Mouse (Mus musculus) heart, postnatal 0 days (tissue): ENCODE measurements at regions not wholly inside any gene's neighbourhood (a gene's known extent, or its start where the extent isn't known, plus 50 kb on each side); places are given as distances from the start of the nearest gene placed in this dataset.

Experiments
- ATAC-seq: fragments of 200-750 bp; cut with Nextera tagmentation; 2 replicates; pipeline ENCODE4 v1.8.0; 2017; ENCODE audit warnings: low read depth, moderate number of reproducible peaks, moderate library complexity; ENCODE audit not compliant: insufficient read depth
- DNase-seq: peaks from one replicate; pipeline ENCODE4 v3.0.0-alpha.2; 2016; ENCODE audit warnings: low spot score
- H3K27ac ChIP-seq: fragments of 300-500 bp; sonication (generic); 2 replicates; pipeline ENCODE4 v1.5.1; 2014; ENCODE audit warnings: low read depth, mild to moderate bottlenecking
- H3K27me3 ChIP-seq: fragments of 300-500 bp; sonication (generic); 2 replicates; pipeline ENCODE4 v1.6.1; 2014; ENCODE audit warnings: low read length, mixed read lengths; ENCODE audit not compliant: control insufficient read depth, insufficient read depth
- H3K36me3 ChIP-seq: fragments of 300-500 bp; sonication (generic); replicated peaks from 2 replicates; pipeline ENCODE4 v1.6.1; 2014; ENCODE audit warnings: low read length, mixed read lengths; ENCODE audit not compliant: control insufficient read depth, insufficient read depth
- H3K4me1 ChIP-seq: fragments of 300-500 bp; sonication (generic); 2 replicates; pipeline ENCODE4 v1.6.1; 2014; ENCODE audit warnings: antibody characterized with exemption; ENCODE audit not compliant: control insufficient read depth, insufficient read depth
- H3K4me2 ChIP-seq: fragments of 300-500 bp; sonication (generic); 2 replicates; pipeline ENCODE4 v1.6.1; 2014; ENCODE audit warnings: low read depth, mild to moderate bottlenecking, low read length, moderate library complexity
- H3K4me3 ChIP-seq: fragments of 300-500 bp; sonication (generic); 2 replicates; pipeline ENCODE4 v1.5.1; 2014; ENCODE audit warnings: low read depth, low read length
- H3K9ac ChIP-seq: fragments of 300-500 bp; sonication (generic); replicated peaks from 2 replicates; pipeline ENCODE4 v1.6.1; 2014; ENCODE audit warnings: low read depth, low read length, mixed read lengths
- H3K9me3 ChIP-seq: fragments of 300-500 bp; sonication (generic); replicated peaks from 2 replicates; pipeline ENCODE4 v1.6.1; 2016; ENCODE audit warnings: low read length; ENCODE audit not compliant: control insufficient read depth
- CTCF ChIP-seq: IDR thresholded peaks from 2 replicates; pipeline ENCODE4 v1.5.1; 2016; ENCODE audit warnings: antibody characterized with exemption, control low read depth, low read depth
- EP300 ChIP-seq: IDR thresholded peaks from 2 replicates; pipeline ENCODE4 v1.6.1; 2016; ENCODE audit warnings: antibody characterized with exemption, low read depth
- WGBS: fragments of 180-500 bp; shearing (Covaris S2); extraction: QIAGEN DNeasy Blood & Tissue Kit; methylation state at CpG from one replicate; pipeline ENCODE4 v1.1.7; 2014; 5-methylcytosine and 5-hydroxymethylcytosine counted together

- H3K36me3 ChIP-seq: no peaks in the 10 kb centered on the region
- H3K9ac ChIP-seq: no peak overlapping the region
- H3K4me1 ChIP-seq: no peaks in the 10 kb centered on the region
- no peak for TF ChIP-seq CTCF
- TF ChIP-seq EP300: no peak
- ATAC-seq (no peak), DNase-seq (no peak)
- WGBS: 46% methylated on average over 4 of the region's 4 CpGs
- H3K27me3 ChIP-seq: no peaks in the 10 kb centered on the region
- no peak overlapping the region for H3K4me3 ChIP-seq
- no peak overlapping the region for H3K27ac ChIP-seq
- no peak overlapping the region for H3K4me2 ChIP-seq
- no peaks in the 10 kb centered on the region for H3K9me3 ChIP-seq
These were observed 563.3 kb downstream of the Trim52 start for GRCm38 (mm10) chr14:106669281-106669680.

DNA sequence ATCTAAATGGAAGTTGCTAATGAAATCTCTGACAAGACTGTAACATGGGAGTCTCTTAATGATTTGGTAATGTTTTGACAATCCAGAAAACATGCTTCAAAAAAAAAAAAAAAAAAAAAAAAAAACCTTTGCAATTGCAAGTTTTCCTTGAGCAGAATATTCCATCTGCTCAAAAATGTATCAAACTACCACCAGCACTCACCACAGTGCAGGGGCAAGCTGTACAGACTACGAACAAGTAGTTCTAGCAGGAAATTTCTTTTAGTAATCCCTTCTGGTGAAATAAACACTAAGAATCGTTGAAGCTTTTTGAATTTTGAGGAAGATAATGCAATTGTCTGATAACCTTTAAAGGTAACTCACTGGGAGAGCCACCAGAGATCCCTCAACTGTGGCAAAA lies 572.0 kb downstream of the Trim52 start:
- H3K27me3 ChIP-seq: no peaks in the 10 kb centered on the region
- no peak for DNase-seq
- 66% methylated on average over 2 of the region's 2 CpGs for WGBS
- no peak overlapping the region for H3K4me2 ChIP-seq
- no peaks in the 10 kb centered on the region for H3K9me3 ChIP-seq
- H3K27ac ChIP-seq: no peak overlapping the region
- H3K4me1 ChIP-seq: no peaks in the 10 kb centered on the region
- no peak overlapping the region for H3K9ac ChIP-seq
- no peak for ATAC-seq
- no peak for TF ChIP-seq EP300
- no peak for TF ChIP-seq CTCF
- H3K36me3 ChIP-seq: no peaks in the 10 kb centered on the region
- no peak overlapping the region for H3K4me3 ChIP-seq

- Histone ChIP-seq H3K4me1 (no peaks in the 10 kb centered on the region), H3K36me3 (no peaks in the 10 kb centered on the region), H3K27ac (no peak overlapping the region), H3K27me3 (no peaks in the 10 kb centered on the region), H3K4me3 (no peak overlapping the region), H3K9me3 (no peaks in the 10 kb centered on the region), H3K4me2 (no peak overlapping the region), H3K9ac (no peak overlapping the region)
- DNase-seq: no peak
- no peak for TF ChIP-seq CTCF
- TF ChIP-seq EP300: no peak
- no peak for ATAC-seq
- WGBS: 55% methylated on average over 4 of the region's 4 CpGs
These were observed 575.2 kb downstream of the Trim52 start for GRCm38 (mm10) chr14:106681193-106681592.

DNA sequence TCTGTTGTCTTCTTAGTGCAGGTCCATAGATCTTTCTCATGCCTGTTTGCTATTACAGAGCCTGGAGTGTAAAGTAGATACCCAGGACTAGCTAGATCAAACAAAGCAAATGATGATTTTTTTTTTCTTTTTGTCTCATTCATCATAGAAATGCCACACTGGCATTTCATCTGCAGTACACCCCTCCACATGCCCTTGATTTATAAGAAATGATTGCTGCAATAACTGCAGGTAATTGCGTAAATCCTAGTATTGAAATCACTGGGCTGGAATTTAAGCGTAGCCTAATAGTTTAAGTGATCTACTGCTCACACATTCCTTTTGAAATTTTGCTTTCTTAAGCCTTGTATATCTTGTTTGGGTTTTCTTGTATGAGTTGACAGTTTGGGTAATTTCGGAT lies 581.4 kb downstream of the Trim52 start:
- Histone ChIP-seq H3K36me3 (no peaks in the 10 kb centered on the region), H3K9me3 (no peaks in the 10 kb centered on the region)
- 65% methylated on average over 3 of the region's 3 CpGs for WGBS

DNA sequence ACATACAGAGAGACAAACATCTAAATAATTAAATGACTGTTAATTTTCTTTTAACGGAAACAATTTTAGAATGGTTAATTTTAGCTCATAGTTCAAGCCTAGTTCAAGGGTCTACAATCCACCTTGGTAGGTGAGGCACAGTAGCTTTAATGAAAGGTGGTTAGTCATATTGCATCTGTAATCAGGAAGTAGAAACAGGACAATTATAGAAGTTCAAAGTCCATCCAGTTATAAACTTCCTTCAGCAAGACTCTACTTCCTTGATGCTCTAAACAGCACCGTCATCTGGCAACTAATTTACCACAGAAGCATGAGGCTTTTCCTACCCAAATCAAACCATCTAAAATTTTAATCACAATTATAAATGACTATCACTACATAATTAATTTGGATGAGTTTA lies 608.0 kb downstream of the Trim52 start:
- DNase-seq: no peak
- no peak overlapping the region for H3K4me2 ChIP-seq
- no peak overlapping the region for H3K9ac ChIP-seq
- TF ChIP-seq CTCF (no peak), EP300 (no peak)
- H3K4me1 ChIP-seq: no peaks in the 10 kb centered on the region
- H3K4me3 ChIP-seq: no peak overlapping the region
- whole genome bisulfite sequencing: 78% methylated on average over 2 of the region's 2 CpGs
- H3K9me3 ChIP-seq: no peaks in the 10 kb centered on the region
- no peaks in the 10 kb centered on the region for H3K27me3 ChIP-seq
- H3K36me3 ChIP-seq: no peaks in the 10 kb centered on the region
- no peak overlapping the region for H3K27ac ChIP-seq
- ATAC-seq: no peak

More for the DNA sequence above, 581.4 kb downstream of the Trim52 start:
- Histone ChIP-seq H3K27me3 (no peaks in the 10 kb centered on the region), H3K27ac (no peak overlapping the region), H3K4me1 (no peaks in the 10 kb centered on the region), H3K9ac (no peak overlapping the region), H3K4me3 (no peak overlapping the region), H3K4me2 (no peak overlapping the region)
- ATAC-seq: no peak
- TF ChIP-seq EP300 (no peak), CTCF (no peak)
- DNase-seq: no peak

DNA sequence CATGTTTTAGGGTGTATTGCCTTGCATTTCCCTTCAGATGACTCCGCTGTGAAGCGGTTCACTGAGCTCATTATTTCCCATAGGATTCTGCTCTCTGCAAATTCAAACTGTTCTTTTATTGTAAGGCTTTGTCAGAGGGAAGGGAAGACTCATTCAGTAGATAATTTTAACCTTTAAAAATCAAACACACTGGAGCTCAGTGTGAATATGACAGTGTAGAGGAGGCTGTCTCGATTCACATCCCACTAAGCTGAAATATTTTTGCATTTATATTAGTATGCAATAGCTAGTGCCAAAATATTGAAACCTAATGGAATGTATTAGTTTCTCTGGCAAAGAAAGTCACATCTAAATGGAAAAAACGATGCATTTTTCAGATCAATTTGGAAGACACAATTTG lies 627.8 kb downstream of the Trim52 start:
- ATAC-seq (no peak), DNase-seq (no peak)
- WGBS: 66% methylated on average over 4 of the region's 4 CpGs
- H3K4me2 ChIP-seq: no peak overlapping the region
- H3K36me3 ChIP-seq: no peaks in the 10 kb centered on the region
- no peak overlapping the region for H3K4me3 ChIP-seq
- no peak for TF ChIP-seq CTCF
- TF ChIP-seq EP300: no peak
- H3K27ac ChIP-seq: no peak overlapping the region
- no peak overlapping the region for H3K9ac ChIP-seq
- no peaks in the 10 kb centered on the region for H3K4me1 ChIP-seq
- no peaks in the 10 kb centered on the region for H3K27me3 ChIP-seq
- H3K9me3 ChIP-seq: no peaks in the 10 kb centered on the region
